Mouse (Mus musculus): ENCODE results near the gene Dclk2. TPM values are rescaled to one million over a fixed set of nuclear protein-coding genes. Genes with fewer than 3 reads are reported as not detected.

The Dclk2 gene
- total and polyA plus RNA-seq, 3 experiments = under 0.01 to 0.17 TPM; not detected in 1

GRCm38 (mm10) chr3:86847536-86847935 lies 73.1 kb downstream of the Dclk2 start:
- Histone ChIP-seq H3K4me3 (ENCODE audit: control insufficient read depth in 1 of 2, insufficient read depth in 1 of 2, low read depth in 2 of 2, low read length in 2 of 2) (no peak overlapping the region), H3K79me2 (ENCODE audit: control insufficient read depth, insufficient read depth, low read length, poor library complexity) (no peaks in the 10 kb centered on the region), H3K4me1 (ENCODE audit: control insufficient read depth in 1 of 2, insufficient read depth in 2 of 2, low read length in 2 of 2) (no peaks in the 10 kb centered on the region), H3K27me3 (ENCODE audit: control insufficient read depth in 1 of 2, insufficient read depth in 2 of 2, low read length in 2 of 2) (peaks cover 3 to 4% of the 10 kb centered on the region in 2 experiments; a peak in 3 of 4 replicates), H3K27ac (ENCODE audit: control insufficient read depth, low read depth, low read length) (no peak overlapping the region), H3K9ac (ENCODE audit: control insufficient read depth, low read depth, low read length, poor library complexity, severe bottlenecking) (no peak overlapping the region), H3K36me3 (ENCODE audit: control insufficient read depth in 1 of 2, insufficient read depth in 2 of 2, low read length in 2 of 2) (no peaks in the 10 kb centered on the region), H3K9me3 (replicated peaks; ENCODE audit: insufficient read depth, low read length) (no peaks in the 10 kb centered on the region)
- TF ChIP-seq GABPA (IDR thresholded peaks at IDR 0.05; ENCODE audit: low read depth, low read length) (no peak), ELF1 (IDR thresholded peaks at IDR 0.05; ENCODE audit: low read depth, low read length) (no peak), MYC (IDR thresholded peaks at IDR 0.05; ENCODE audit: low read depth, low read length) (no peak), CHD1 (IDR thresholded peaks at IDR 0.05; ENCODE audit: low read depth, low read length) (no peak), RAD21 (IDR thresholded peaks at IDR 0.05; ENCODE audit: low read depth, low read length) (no peak), TAL1 (IDR thresholded peaks at IDR 0.05; ENCODE audit: low read length) (no peak), HCFC1 (IDR thresholded peaks at IDR 0.05; ENCODE audit: low read depth, low read length) (no peak), CHD2 (IDR thresholded peaks at IDR 0.05; ENCODE audit: low read length) (no peak)
- no peak for DNase-seq (ENCODE audit: low read depth, low spot score)

GRCm38 (mm10) chr3:86846036-86846435 lies 74.6 kb downstream of the Dclk2 start:
- Histone ChIP-seq H3K4me3 (ENCODE audit: control insufficient read depth in 1 of 2, insufficient read depth in 1 of 2, low read depth in 2 of 2, low read length in 2 of 2) (no peak overlapping the region), H3K79me2 (ENCODE audit: control insufficient read depth, insufficient read depth, low read length, poor library complexity) (no peaks in the 10 kb centered on the region), H3K9ac (ENCODE audit: control insufficient read depth, low read depth, low read length, poor library complexity, severe bottlenecking) (no peak overlapping the region), H3K4me1 (ENCODE audit: control insufficient read depth in 1 of 2, insufficient read depth in 2 of 2, low read length in 2 of 2) (no peaks in the 10 kb centered on the region), H3K27me3 (ENCODE audit: control insufficient read depth in 1 of 2, insufficient read depth in 2 of 2, low read length in 2 of 2) (peaks cover 3 to 4% of the 10 kb centered on the region in 2 experiments; a peak in 3 of 4 replicates), H3K9me3 (replicated peaks; ENCODE audit: insufficient read depth, low read length) (no peaks in the 10 kb centered on the region), H3K36me3 (ENCODE audit: control insufficient read depth in 1 of 2, insufficient read depth in 2 of 2, low read length in 2 of 2) (no peaks in the 10 kb centered on the region), H3K27ac (ENCODE audit: control insufficient read depth, low read depth, low read length) (no peak overlapping the region)
- TF ChIP-seq SMC3 (IDR thresholded peaks at IDR 0.05; ENCODE audit: low read depth, low read length) = no peak
- no peak for DNase-seq (ENCODE audit: low read depth, low spot score)

GRCm38 (mm10) chr3:86845578-86845977 lies 75.1 kb downstream of the Dclk2 start:
- no peak overlapping the region for H3K4me3 ChIP-seq (ENCODE audit: control insufficient read depth in 1 of 2, insufficient read depth in 1 of 2, low read depth in 2 of 2, low read length in 2 of 2)
- no peak overlapping the region for H3K9ac ChIP-seq (ENCODE audit: control insufficient read depth, low read depth, low read length, poor library complexity, severe bottlenecking)
- no peaks in the 10 kb centered on the region for H3K9me3 ChIP-seq (replicated peaks; ENCODE audit: insufficient read depth, low read length)
- H3K4me1 ChIP-seq (ENCODE audit: control insufficient read depth in 1 of 2, insufficient read depth in 2 of 2, low read length in 2 of 2) = no peaks in the 10 kb centered on the region
- H3K79me2 ChIP-seq (ENCODE audit: control insufficient read depth, insufficient read depth, low read length, poor library complexity) = no peaks in the 10 kb centered on the region
- no peaks in the 10 kb centered on the region for H3K36me3 ChIP-seq (ENCODE audit: control insufficient read depth in 1 of 2, insufficient read depth in 2 of 2, low read length in 2 of 2)
- DNase-seq (ENCODE audit: low read depth, low spot score) = no peak
- peaks cover 3 to 4% of the 10 kb centered on the region in 2 experiments; a peak in 3 of 4 replicates for H3K27me3 ChIP-seq (ENCODE audit: control insufficient read depth in 1 of 2, insufficient read depth in 2 of 2, low read length in 2 of 2)
- TF ChIP-seq ETS1 (IDR thresholded peaks at IDR 0.05; ENCODE audit: low read depth, low read length) (no peak), GABPA (IDR thresholded peaks at IDR 0.05; ENCODE audit: low read depth, low read length) (no peak), ZMIZ1 (IDR thresholded peaks at IDR 0.05; ENCODE audit: low read depth, low read length) (no peak), HCFC1 (IDR thresholded peaks at IDR 0.05; ENCODE audit: low read depth, low read length) (no peak), NELFE (IDR thresholded peaks at IDR 0.05; ENCODE audit: low read depth, low read length) (no peak), GATA1 (IDR thresholded peaks at IDR 0.05; ENCODE audit: low read depth, low read length) (no peak), UBTF (IDR thresholded peaks at IDR 0.05; ENCODE audit: borderline replicate concordance, insufficient read depth, low read depth, low read length) (no peak), MYB (IDR thresholded peaks at IDR 0.05; ENCODE audit: low read depth, low read length) (no peak), TAL1 (IDR thresholded peaks at IDR 0.05; ENCODE audit: low read length) (no peak), USF1 (IDR thresholded peaks at IDR 0.05; ENCODE audit: low read depth, low read length) (no peak), ELF1 (IDR thresholded peaks at IDR 0.05; ENCODE audit: low read depth, low read length) (no peak), ZC3H11A (IDR thresholded peaks at IDR 0.05; ENCODE audit: low read depth, low read length) (no peak), MEF2A (IDR thresholded peaks at IDR 0.05; ENCODE audit: extremely low read depth, insufficient replicate concordance, low read depth, low read length, poor library complexity, severe bottlenecking) (no peak)
- no peak overlapping the region for H3K27ac ChIP-seq (ENCODE audit: control insufficient read depth, low read depth, low read length)
